Mouse (Mus musculus) liver, embryonic 14.5 days (tissue): ENCODE measurements at regions not wholly inside any gene's neighbourhood (a gene's known extent, or its start where the extent isn't known, plus 50 kb on each side); places are given as distances from the start of the nearest gene placed in this dataset.

Experiments
- CTCF ChIP-seq: IDR thresholded peaks from 2 replicates; pipeline ENCODE4 v1.5.1; 2016; ENCODE audit warnings: antibody characterized with exemption, low read depth, control low read depth
- EP300 ChIP-seq: IDR thresholded peaks from 2 replicates; pipeline ENCODE4 v1.6.1; 2016; ENCODE audit warnings: antibody characterized with exemption, low read depth

- TF ChIP-seq CTCF (no peak), EP300 (no peak)
Measured at GRCm38 (mm10) chr17:51393771-51394221, 214.6 kb upstream of the Tbc1d5 start.
